Mouse (Mus musculus) thymus, postnatal 10 days (tissue): ENCODE results near the gene Mybl2.
"Not testable (repeated sequence)": the region's sequence is repeated elsewhere in the genome, so short reads cannot be mapped to it uniquely, and the experiment has no call there.

ENCODE experiments used
- DNase-seq, 2 experiments: peaks; one replicate each; pipeline ENCODE4 v3.0.0; 2021; ENCODE audit warnings: low spot score in 2 of 2

Gene Mybl2

GRCm38 (mm10) chr2:163054335-163054840 lies at the start of gene Mybl2:
Gene Mybl2, plus strand, starts transcription at chr2:163054687.
- peak; percentile 89 to 92 for DNase-seq

GRCm38 (mm10) chr2:163007299-163007698 lies 47.2 kb upstream of the Mybl2 start:
- DNase-seq, result no peak

GRCm38 (mm10) chr2:163016916-163017743 lies 37.4 kb upstream of the Mybl2 start, which contains the start of gene Ift52:
Gene Ift52, plus strand, starts transcription at chr2:163017354.
- peak; percentile 84 to 89 for DNase-seq

- no peak for DNase-seq
Observed at GRCm38 (mm10) chr2:163031289-163031688, 23.2 kb upstream of the Mybl2 start.

- DNase-seq, result no peak
Observed at GRCm38 (mm10) chr2:163031757-163032156, 22.7 kb upstream of the Mybl2 start.

- DNase-seq, result no peak
Observed at GRCm38 (mm10) chr2:163032622-163033021, 21.9 kb upstream of the Mybl2 start.

- DNase-seq, result no peak
Observed at GRCm38 (mm10) chr2:163039940-163040339, 14.5 kb upstream of the Mybl2 start.

- peak; percentile 16 to 66 for DNase-seq
Observed at GRCm38 (mm10) chr2:163048125-163048524, 6.4 kb upstream of the Mybl2 start.

- no peak for DNase-seq
Observed at GRCm38 (mm10) chr2:163049116-163049515, 5.4 kb upstream of the Mybl2 start.

GRCm38 (mm10) chr2:163051691-163052090 lies 2.8 kb upstream of the Mybl2 start:
- no peak for DNase-seq

- DNase-seq, result no peak
Observed at GRCm38 (mm10) chr2:163052101-163052500, 2.4 kb upstream of the Mybl2 start.

- DNase-seq, result no peak
Observed at GRCm38 (mm10) chr2:163052826-163053225, 1.7 kb upstream of the Mybl2 start.

- DNase-seq, result peak; percentile 7 to 16
Observed at GRCm38 (mm10) chr2:163054891-163055494, 506 bp downstream of the Mybl2 start.

GRCm38 (mm10) chr2:163055715-163056114 lies 1.2 kb downstream of the Mybl2 start:
- no peak for DNase-seq

- DNase-seq, result no peak
Observed at GRCm38 (mm10) chr2:163056584-163056983, 2.1 kb downstream of the Mybl2 start.

- not testable (repeated sequence) for DNase-seq
Observed at GRCm38 (mm10) chr2:163058981-163059380, 4.5 kb downstream of the Mybl2 start.

GRCm38 (mm10) chr2:163060630-163061029 lies 6.1 kb downstream of the Mybl2 start:
- DNase-seq, result no peak

- no peak for DNase-seq
Observed at GRCm38 (mm10) chr2:163061203-163062118, 7.0 kb downstream of the Mybl2 start.

- DNase-seq, result no peak
Observed at GRCm38 (mm10) chr2:163062119-163062508, 7.6 kb downstream of the Mybl2 start.

GRCm38 (mm10) chr2:163066326-163066725 lies 11.8 kb downstream of the Mybl2 start:
- DNase-seq, result no peak

GRCm38 (mm10) chr2:163067233-163067632 lies 12.7 kb downstream of the Mybl2 start:
- DNase-seq, result no peak

- no peak for DNase-seq
Observed at GRCm38 (mm10) chr2:163070213-163070612, 15.7 kb downstream of the Mybl2 start.
